In genomic region chr16:93935009-93935408, GRCm38 (mm10) we compare ENCODE assay signal across 12 mouse cellular contexts. TPM values are rescaled to one million over a fixed set of nuclear protein-coding genes. Genes with fewer than 3 reads are reported as not detected.
DNase-seq lines count a peak whose midpoint lies in the region; ATAC-seq lines count a peak whose summit lies in the region.
"Had no signal": no experiment of that assay in that cellular context is flagged by ENCODE, and none has a peak within 500 bp of the region (broad histone marks: within the 10 kb centered on the region; RNA-seq: fewer than 3 reads in every experiment).

No protein-coding gene starts in this region.

- H3K9ac ChIP-seq in midbrain, embryonic 15.5 days, result no peak overlapping the region
- H3K9ac ChIP-seq in intestine, embryonic 15.5 days, result no peak overlapping the region
- no peak overlapping the region for H3K9ac ChIP-seq in forebrain, embryonic 13.5 days
- H3K9ac ChIP-seq: neural tube, embryonic 13.5 days had no signal

- ATAC-seq in midbrain, embryonic 15.5 days (replicated peaks), result no peak
- peak; percentile 57; the same call in 1 of the 2 replicates for ATAC-seq in intestine, embryonic 15.5 days
- ATAC-seq in forebrain, embryonic 13.5 days, result no peak

- peak; percentile 15 to 35 for DNase-seq in adrenal gland, postnatal 36 days
- DNase-seq in adrenal gland, postnatal 25 days, result no peak
- DNase-seq in midbrain, embryonic 10.5 days (ENCODE audit: low spot score), result no peak
- DNase-seq in thymus, postnatal 0 days (ENCODE audit: low spot score), result peak; percentile 50
- no peak for DNase-seq in cerebellum, adult 11 months
- DNase-seq: cerebellum, adult 11-12 months; kidney, adult 2 months had no signal

- H3K36me3 ChIP-seq in midbrain, embryonic 10.5 days, result no peaks in the 10 kb centered on the region
- H3K36me3 ChIP-seq in midbrain, embryonic 15.5 days (replicated peaks), result no peaks in the 10 kb centered on the region
- H3K36me3 ChIP-seq in intestine, embryonic 15.5 days, result no peaks in the 10 kb centered on the region
- H3K36me3 ChIP-seq in forebrain, embryonic 13.5 days (ENCODE audit: poor library complexity, severe bottlenecking), result no peaks in the 10 kb centered on the region
- H3K36me3 ChIP-seq: neural tube, embryonic 13.5 days had no signal

- peaks cover 58% of the 10 kb centered on the region for H3K27me3 ChIP-seq in midbrain, embryonic 10.5 days (ENCODE audit: low read depth, poor library complexity, severe bottlenecking)
- peaks cover 15% of the 10 kb centered on the region for H3K27me3 ChIP-seq in midbrain, embryonic 15.5 days (replicated peaks)
- peaks cover 9% of the 10 kb centered on the region for H3K27me3 ChIP-seq in intestine, embryonic 15.5 days (replicated peaks)
- H3K27me3 ChIP-seq in forebrain, embryonic 13.5 days, result peaks cover 43% of the 10 kb centered on the region

- H3K27ac ChIP-seq in midbrain, embryonic 10.5 days (replicated peaks), result no peak overlapping the region
- H3K27ac ChIP-seq in midbrain, embryonic 15.5 days, result no peak overlapping the region
- H3K27ac ChIP-seq in intestine, embryonic 15.5 days, result no peak overlapping the region
- no peak overlapping the region for H3K27ac ChIP-seq in forebrain, embryonic 13.5 days
- H3K27ac ChIP-seq: left cerebral cortex, adult 2 months; neural tube, embryonic 13.5 days had no signal

- H3K4me2 ChIP-seq in midbrain, embryonic 15.5 days, result no peak overlapping the region
- H3K4me2 ChIP-seq in intestine, embryonic 15.5 days (replicated peaks), result peak overlapping the region; percentile 33
- H3K4me2 ChIP-seq in forebrain, embryonic 13.5 days, result no peak overlapping the region
- H3K4me2 ChIP-seq: neural tube, embryonic 13.5 days had no signal

- H3K4me3 ChIP-seq in midbrain, embryonic 10.5 days, result 0 out of 2 replicates have a peak overlapping the region, but pooled peaks have one; percentile 14
- no peak overlapping the region for H3K4me3 ChIP-seq in midbrain, embryonic 15.5 days
- no peak overlapping the region for H3K4me3 ChIP-seq in intestine, embryonic 15.5 days (replicated peaks)
- H3K4me3 ChIP-seq in forebrain, embryonic 13.5 days, result no peak overlapping the region
- H3K4me3 ChIP-seq: left cerebral cortex, adult 2 months; neural tube, embryonic 13.5 days had no signal

- H3K4me1 ChIP-seq in midbrain, embryonic 10.5 days, result peaks cover 10% of the 10 kb centered on the region
- H3K4me1 ChIP-seq in midbrain, embryonic 15.5 days, result 0 out of 2 replicates have a peak, but pooled peaks cover 5% of the 10 kb centered on the region
- peaks cover 7% of the 10 kb centered on the region for H3K4me1 ChIP-seq in intestine, embryonic 15.5 days (replicated peaks)
- H3K4me1 ChIP-seq in forebrain, embryonic 13.5 days, result 0 out of 2 replicates have a peak, but pooled peaks cover 7% of the 10 kb centered on the region

- H3K9me3 ChIP-seq in midbrain, embryonic 10.5 days (replicated peaks), result no peaks in the 10 kb centered on the region
- no peaks in the 10 kb centered on the region for H3K9me3 ChIP-seq in midbrain, embryonic 15.5 days
- no peaks in the 10 kb centered on the region for H3K9me3 ChIP-seq in intestine, embryonic 15.5 days
- H3K9me3 ChIP-seq in forebrain, embryonic 13.5 days (replicated peaks), result no peaks in the 10 kb centered on the region
- H3K9me3 ChIP-seq: neural tube, embryonic 13.5 days had no signal

- WGBS in midbrain, embryonic 10.5 days, result 30% methylated on average over 7 of the region's 7 CpGs
- 23% methylated on average over 7 of the region's 7 CpGs for WGBS in midbrain, embryonic 15.5 days
- 18% methylated on average over 7 of the region's 7 CpGs for WGBS in intestine, embryonic 15.5 days
- whole genome bisulfite sequencing in forebrain, embryonic 13.5 days, result 17% methylated on average over 7 of the region's 7 CpGs

RNA-seq across cellular contexts. Expression of gene Chaf1b, which starts 51.3 kb away (rescaled TPM):
- 1 to 10 TPM; 3.0 to 3.9 TPM for total RNA-seq in adrenal gland, postnatal 36 days (2021)
- 6.9 and 7.2 TPM in 2 replicates for total RNA-seq in adrenal gland, postnatal 25 days (2021)
- 119 and 136 TPM in 2 replicates for polyA plus RNA-seq in midbrain, embryonic 10.5 days (2016; fragmentation: Nextera tagmentation; extraction: Ambion mirVana)
- polyA plus RNA-seq in midbrain, embryonic 15.5 days (2015; fragmentation: Nextera tagmentation; extraction: Ambion mirVana), result 15.3 and 17.0 TPM in 2 replicates
- polyA plus RNA-seq in intestine, embryonic 15.5 days (2015; fragmentation: Nextera tagmentation; extraction: Ambion mirVana), result 55.1 and 62.1 TPM in 2 replicates
- polyA plus RNA-seq in thymus, postnatal 0 days (2015; fragmentation: Nextera tagmentation; extraction: Ambion mirVana), result 70.7 and 77.5 TPM in 2 replicates
- 70.0 and 74.4 TPM in 2 replicates for polyA plus RNA-seq in forebrain, embryonic 13.5 days (2015; fragmentation: Nextera tagmentation; extraction: Ambion mirVana)

Comparison
In these comparisons a context has a peak if more than half of its experiments do, and no peak if none do; other contexts are left out.
1. DNase-seq: peak in adrenal gland, postnatal 36 days (2 of 2) and thymus, postnatal 0 days (single experiment); none in adrenal gland, postnatal 25 days (single experiment), midbrain, embryonic 10.5 days (single experiment) and cerebellum, adult 11 months (single experiment).